Mouse (Mus musculus): ENCODE data around the gene Hmgcs1. TPM values are rescaled to one million over a fixed set of nuclear protein-coding genes. Genes with fewer than 3 reads are reported as not detected.
"Not testable (repeated sequence)": the region's sequence is repeated elsewhere in the genome, so short reads cannot be mapped to it uniquely, and the experiment has no call there.

Hmgcs1 gene
- polyA plus RNA-seq, 1 experiment from 2014 or later: 178 TPM

GRCm38 (mm10) chr13:119690876-119691620, 869 bp downstream of the Hmgcs1 start:
- H3K4me3 ChIP-seq (ENCODE audit: low read depth, low read length): peak overlapping the region; percentile 99
- H3K9ac ChIP-seq (replicated peaks; ENCODE audit: low read depth, low read length): peak overlapping the region; percentile 86
- peak overlapping the region; percentile 79 for H3K4me2 ChIP-seq (replicated peaks; ENCODE audit: low read depth, low read length)
- no peak for ATAC-seq (ENCODE audit: insufficient number of reproducible peaks, insufficient read depth, low FRiP score, low read depth)
- no peaks in the 10 kb centered on the region for H3K9me3 ChIP-seq (ENCODE audit: control insufficient read depth, low read depth, low read length)
- WGBS: 1% methylated on average over 7 of the region's 7 CpGs
- H3K4me1 ChIP-seq (ENCODE audit: control insufficient read depth, insufficient read depth, low read length): peaks cover 9% of the 10 kb centered on the region; the same call in 1 of the 2 replicates
- H3K36me3 ChIP-seq (ENCODE audit: control insufficient read depth, insufficient read depth, low read length): 0 out of 2 replicates have a peak, but pooled peaks cover 3% of the 10 kb centered on the region
- H3K27me3 ChIP-seq (ENCODE audit: control insufficient read depth, insufficient read depth, low read length): no peaks in the 10 kb centered on the region
- H3K27ac ChIP-seq (ENCODE audit: low read length): peak overlapping the region; percentile 97

GRCm38 (mm10) chr13:119691958-119692357, 1.8 kb downstream of the Hmgcs1 start:
- H3K9ac ChIP-seq (replicated peaks; ENCODE audit: low read depth, low read length): peak overlapping the region; percentile 86; the same call in 1 of the 2 replicates
- 74% methylated on average over 3 of the region's 3 CpGs for WGBS
- not testable (repeated sequence) for H3K4me1 ChIP-seq (ENCODE audit: control insufficient read depth, insufficient read depth, low read length)

GRCm38 (mm10) chr13:119695676-119696075, 5.5 kb downstream of the Hmgcs1 start:
- Histone ChIP-seq H3K9me3 (ENCODE audit: control insufficient read depth, low read depth, low read length) (no peaks in the 10 kb centered on the region), H3K4me3 (ENCODE audit: low read depth, low read length) (no peak overlapping the region), H3K27me3 (ENCODE audit: control insufficient read depth, insufficient read depth, low read length) (no peaks in the 10 kb centered on the region), H3K36me3 (ENCODE audit: control insufficient read depth, insufficient read depth, low read length) (peaks cover 14% of the 10 kb centered on the region), H3K27ac (ENCODE audit: low read length) (no peak overlapping the region), H3K4me1 (ENCODE audit: control insufficient read depth, insufficient read depth, low read length) (peaks cover 9% of the 10 kb centered on the region; the same call in 1 of the 2 replicates), H3K9ac (replicated peaks; ENCODE audit: low read depth, low read length) (no peak overlapping the region), H3K4me2 (replicated peaks; ENCODE audit: low read depth, low read length) (no peak overlapping the region)
- WGBS: 54% methylated on average over 4 of the region's 4 CpGs
- ATAC-seq (ENCODE audit: insufficient number of reproducible peaks, insufficient read depth, low FRiP score, low read depth): no peak; the same call in 1 of the 2 replicates

More at GRCm38 (mm10) chr13:119691958-119692357, 1.8 kb downstream of the Hmgcs1 start:
- Histone ChIP-seq H3K4me2 (replicated peaks; ENCODE audit: low read depth, low read length) (peak overlapping the region; percentile 79), H3K4me3 (ENCODE audit: low read depth, low read length) (peak overlapping the region; percentile 99)
- H3K27me3 ChIP-seq (ENCODE audit: control insufficient read depth, insufficient read depth, low read length); H3K27ac ChIP-seq (ENCODE audit: low read length); H3K36me3 ChIP-seq (ENCODE audit: control insufficient read depth, insufficient read depth, low read length); H3K9me3 ChIP-seq (ENCODE audit: control insufficient read depth, low read depth, low read length); ATAC-seq (ENCODE audit: insufficient number of reproducible peaks, insufficient read depth, low FRiP score, low read depth): not testable (repeated sequence)

GRCm38 (mm10) chr13:119696496-119696895, 6.3 kb downstream of the Hmgcs1 start:
- Histone ChIP-seq H3K27me3 (ENCODE audit: control insufficient read depth, insufficient read depth, low read length) (no peaks in the 10 kb centered on the region), H3K4me2 (replicated peaks; ENCODE audit: low read depth, low read length) (no peak overlapping the region), H3K27ac (ENCODE audit: low read length) (no peak overlapping the region), H3K4me1 (ENCODE audit: control insufficient read depth, insufficient read depth, low read length) (peaks cover 6% of the 10 kb centered on the region; the same call in 1 of the 2 replicates), H3K4me3 (ENCODE audit: low read depth, low read length) (no peak overlapping the region), H3K9me3 (ENCODE audit: control insufficient read depth, low read depth, low read length) (no peaks in the 10 kb centered on the region), H3K9ac (replicated peaks; ENCODE audit: low read depth, low read length) (no peak overlapping the region), H3K36me3 (ENCODE audit: control insufficient read depth, insufficient read depth, low read length) (peaks cover 19% of the 10 kb centered on the region)
- ATAC-seq (ENCODE audit: insufficient number of reproducible peaks, insufficient read depth, low FRiP score, low read depth): no peak
- 62% methylated on average over 1 of the region's 1 CpGs for WGBS

GRCm38 (mm10) chr13:119698436-119698835, 8.3 kb downstream of the Hmgcs1 start:
- H3K36me3 ChIP-seq (ENCODE audit: control insufficient read depth, insufficient read depth, low read length): peaks cover 36% of the 10 kb centered on the region
- H3K4me2 ChIP-seq (replicated peaks; ENCODE audit: low read depth, low read length): no peak overlapping the region
- no peak for ATAC-seq (ENCODE audit: insufficient number of reproducible peaks, insufficient read depth, low FRiP score, low read depth)
- H3K4me3 ChIP-seq (ENCODE audit: low read depth, low read length): no peak overlapping the region
- no peaks in the 10 kb centered on the region for H3K27me3 ChIP-seq (ENCODE audit: control insufficient read depth, insufficient read depth, low read length)
- no peak overlapping the region for H3K27ac ChIP-seq (ENCODE audit: low read length)
- H3K4me1 ChIP-seq (ENCODE audit: control insufficient read depth, insufficient read depth, low read length): peaks cover 3% of the 10 kb centered on the region; the same call in 1 of the 2 replicates
- 90% methylated on average over 4 of the region's 4 CpGs for WGBS
- no peaks in the 10 kb centered on the region for H3K9me3 ChIP-seq (ENCODE audit: control insufficient read depth, low read depth, low read length)
- H3K9ac ChIP-seq (replicated peaks; ENCODE audit: low read depth, low read length): no peak overlapping the region

- no peaks in the 10 kb centered on the region for H3K9me3 ChIP-seq (ENCODE audit: control insufficient read depth, low read depth, low read length)
- H3K36me3 ChIP-seq (ENCODE audit: control insufficient read depth, insufficient read depth, low read length): peaks cover 66% of the 10 kb centered on the region
- no peaks in the 10 kb centered on the region for H3K4me1 ChIP-seq (ENCODE audit: control insufficient read depth, insufficient read depth, low read length)
- ATAC-seq (ENCODE audit: insufficient number of reproducible peaks, insufficient read depth, low FRiP score, low read depth): no peak
- H3K4me2 ChIP-seq (replicated peaks; ENCODE audit: low read depth, low read length): no peak overlapping the region
- H3K27me3 ChIP-seq (ENCODE audit: control insufficient read depth, insufficient read depth, low read length): no peaks in the 10 kb centered on the region
- WGBS: 90% methylated on average over 7 of the region's 7 CpGs
- H3K4me3 ChIP-seq (ENCODE audit: low read depth, low read length): no peak overlapping the region
- no peak overlapping the region for H3K27ac ChIP-seq (ENCODE audit: low read length)
- no peak overlapping the region for H3K9ac ChIP-seq (replicated peaks; ENCODE audit: low read depth, low read length)
These were observed 14.1 kb downstream of the Hmgcs1 start for GRCm38 (mm10) chr13:119704280-119704679.

- ATAC-seq (ENCODE audit: insufficient number of reproducible peaks, insufficient read depth, low FRiP score, low read depth): not testable (repeated sequence)
- WGBS: 85% methylated on average over 7 of the region's 8 CpGs
These were observed 16.2 kb downstream of the Hmgcs1 start for GRCm38 (mm10) chr13:119706278-119706880.

GRCm38 (mm10) chr13:119706953-119707352, 16.8 kb downstream of the Hmgcs1 start:
- no peaks in the 10 kb centered on the region for H3K27me3 ChIP-seq (ENCODE audit: control insufficient read depth, insufficient read depth, low read length)
- no peaks in the 10 kb centered on the region for H3K9me3 ChIP-seq (ENCODE audit: control insufficient read depth, low read depth, low read length)
- H3K36me3 ChIP-seq (ENCODE audit: control insufficient read depth, insufficient read depth, low read length): peaks cover 57% of the 10 kb centered on the region
- H3K4me1 ChIP-seq (ENCODE audit: control insufficient read depth, insufficient read depth, low read length): no peaks in the 10 kb centered on the region
- ATAC-seq (ENCODE audit: insufficient number of reproducible peaks, insufficient read depth, low FRiP score, low read depth): no peak
- H3K4me2 ChIP-seq (replicated peaks; ENCODE audit: low read depth, low read length): no peak overlapping the region
- no peak overlapping the region for H3K27ac ChIP-seq (ENCODE audit: low read length)
- H3K4me3 ChIP-seq (ENCODE audit: low read depth, low read length): no peak overlapping the region
- 70% methylated on average over 7 of the region's 7 CpGs for WGBS
- H3K9ac ChIP-seq (replicated peaks; ENCODE audit: low read depth, low read length): no peak overlapping the region

More at GRCm38 (mm10) chr13:119706278-119706880, 16.2 kb downstream of the Hmgcs1 start:
- not testable (repeated sequence) for H3K4me3 ChIP-seq (ENCODE audit: low read depth, low read length); H3K9ac ChIP-seq (replicated peaks; ENCODE audit: low read depth, low read length); H3K27me3 ChIP-seq (ENCODE audit: control insufficient read depth, insufficient read depth, low read length); H3K4me2 ChIP-seq (replicated peaks; ENCODE audit: low read depth, low read length); H3K9me3 ChIP-seq (ENCODE audit: control insufficient read depth, low read depth, low read length); H3K27ac ChIP-seq (ENCODE audit: low read length); H3K4me1 ChIP-seq (ENCODE audit: control insufficient read depth, insufficient read depth, low read length)
- peaks cover 60% of the 10 kb centered on the region for H3K36me3 ChIP-seq (ENCODE audit: control insufficient read depth, insufficient read depth, low read length)

Data from stomach, embryonic 14.5 days (tissue).